Mouse (Mus musculus): ENCODE measurements around the gene Cend1.

Gene Cend1

DNA sequence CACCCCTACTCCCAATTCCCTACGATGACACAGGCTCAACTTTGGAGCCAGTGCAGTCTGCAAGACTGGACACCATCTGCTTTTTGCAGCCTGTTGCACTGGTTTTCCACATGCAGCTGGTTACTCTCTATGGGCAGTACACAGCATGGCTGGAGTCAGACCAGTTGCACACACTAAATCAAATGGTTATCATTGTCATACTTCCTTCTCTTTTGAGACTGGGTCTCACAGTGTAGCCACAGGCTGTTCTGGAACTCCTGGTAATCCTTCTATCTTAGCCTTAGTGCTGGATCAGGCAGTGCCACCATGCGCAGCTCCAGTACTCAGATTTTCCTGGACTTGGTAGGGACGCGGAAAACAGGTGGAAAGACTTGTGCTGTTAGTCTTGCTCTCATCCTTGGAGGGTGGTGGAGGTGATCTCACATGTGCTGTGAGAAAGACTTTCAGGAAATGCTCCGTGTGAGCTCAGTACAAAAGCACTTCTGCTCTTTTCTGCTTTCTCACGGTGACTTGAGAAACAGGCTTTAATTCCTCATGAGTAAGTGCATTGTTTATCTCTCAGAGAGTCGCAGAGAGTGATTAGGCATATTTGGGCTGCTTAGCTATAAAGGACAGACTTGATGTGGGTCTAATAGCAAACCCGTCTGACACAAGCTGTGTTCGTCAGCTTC lies 36.6 kb downstream of the Cend1 start:
- DNase-seq (ENCODE audit: low read depth, low spot score), result no peak

DNA sequence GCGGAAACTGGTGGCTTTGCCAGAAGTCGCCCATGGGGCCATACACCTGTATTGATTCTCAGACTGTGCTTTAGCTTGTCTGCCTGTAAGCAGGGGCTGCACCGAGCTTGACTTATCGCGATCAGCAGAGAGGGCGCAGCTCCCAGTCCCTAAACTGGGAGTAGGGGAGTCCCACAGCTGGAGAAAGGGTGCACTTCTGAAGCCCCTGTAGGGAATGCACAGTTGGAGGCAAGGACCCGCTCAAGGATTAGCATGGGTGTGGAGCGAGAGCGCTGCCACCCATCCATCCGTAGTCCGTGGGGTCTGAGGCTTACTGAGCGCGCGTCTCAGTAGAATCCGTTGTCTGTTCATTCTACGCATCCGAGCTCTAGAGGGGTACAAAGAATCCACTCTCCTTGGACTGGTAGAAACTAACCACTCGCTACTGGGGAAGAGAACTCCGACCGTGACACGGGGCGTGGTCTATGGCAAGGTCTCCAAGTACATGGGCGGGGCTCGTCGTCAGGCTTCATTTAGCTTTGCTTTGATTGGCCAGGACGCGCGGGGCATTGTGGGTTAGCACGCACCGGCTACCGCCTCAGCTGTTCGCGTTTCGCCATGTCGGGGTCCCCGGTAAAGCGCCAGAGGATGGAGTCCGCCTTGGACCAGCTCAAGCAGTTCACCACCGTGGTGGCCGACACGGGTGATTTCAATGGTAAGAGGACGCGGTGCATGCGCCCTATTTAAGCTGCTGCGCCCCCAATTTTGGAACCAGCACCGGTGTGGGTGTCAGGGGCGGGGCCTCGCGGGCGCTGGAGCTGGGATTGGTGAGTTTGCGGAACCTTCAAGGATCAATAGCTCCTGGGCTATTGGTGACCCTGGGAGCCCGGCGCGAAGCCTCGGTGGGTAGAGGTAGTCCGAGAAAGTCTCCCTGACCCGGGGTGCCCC lies 37.4 kb downstream of the Cend1 start, which contains the start of gene Taldo1:
TSS of gene Taldo1 (plus strand) at position 575 of the 927 bp plus-strand sequence.
- DNase-seq (ENCODE audit: low read depth, low spot score), result peak; percentile 84

DNA sequence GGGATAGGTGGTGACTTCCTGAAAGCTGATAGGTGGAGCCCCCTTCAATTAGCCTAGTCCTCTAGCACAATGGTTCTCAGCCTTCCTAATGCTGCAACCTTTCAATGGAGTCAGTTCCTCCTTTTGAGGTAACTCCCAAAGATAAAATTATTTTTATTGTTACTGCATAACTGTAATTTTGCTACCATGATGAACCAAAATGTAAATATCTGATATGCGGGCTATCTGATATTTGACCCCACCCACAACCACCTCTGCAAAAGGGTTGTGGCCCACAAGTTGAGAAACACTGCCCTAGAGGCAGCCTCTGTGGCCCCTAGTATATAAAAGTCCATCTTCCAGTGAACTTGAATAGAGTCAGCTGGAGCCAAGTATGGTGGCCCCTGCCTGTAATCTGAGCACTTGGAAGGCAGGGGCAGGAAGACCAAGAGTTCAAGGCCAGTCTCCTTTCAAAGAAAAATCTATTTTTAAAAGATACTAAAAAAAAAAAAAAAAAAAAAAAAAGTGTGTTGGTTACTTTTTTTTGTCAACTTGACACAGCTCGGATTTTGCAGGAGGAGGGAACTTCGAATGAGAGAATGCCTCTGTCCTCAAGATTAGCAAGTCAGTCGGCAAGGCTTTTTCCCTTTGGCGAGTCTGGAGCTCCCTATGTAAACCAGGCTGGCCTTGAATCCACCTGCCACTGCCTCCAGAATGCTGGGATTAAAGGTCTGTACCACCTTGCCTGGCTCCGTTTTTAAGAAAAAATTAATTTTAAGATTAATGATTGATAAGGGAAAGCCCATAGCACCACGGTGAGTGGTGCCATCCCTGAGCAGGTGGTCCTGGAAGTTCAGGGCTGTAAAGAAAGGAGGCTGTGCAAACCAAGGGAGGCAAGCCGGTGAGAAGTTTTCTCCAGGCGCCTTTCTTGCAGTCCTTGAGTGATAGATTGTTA lies 38.7 kb downstream of the Cend1 start:
- no peak for DNase-seq (ENCODE audit: low read depth, low spot score)

DNA sequence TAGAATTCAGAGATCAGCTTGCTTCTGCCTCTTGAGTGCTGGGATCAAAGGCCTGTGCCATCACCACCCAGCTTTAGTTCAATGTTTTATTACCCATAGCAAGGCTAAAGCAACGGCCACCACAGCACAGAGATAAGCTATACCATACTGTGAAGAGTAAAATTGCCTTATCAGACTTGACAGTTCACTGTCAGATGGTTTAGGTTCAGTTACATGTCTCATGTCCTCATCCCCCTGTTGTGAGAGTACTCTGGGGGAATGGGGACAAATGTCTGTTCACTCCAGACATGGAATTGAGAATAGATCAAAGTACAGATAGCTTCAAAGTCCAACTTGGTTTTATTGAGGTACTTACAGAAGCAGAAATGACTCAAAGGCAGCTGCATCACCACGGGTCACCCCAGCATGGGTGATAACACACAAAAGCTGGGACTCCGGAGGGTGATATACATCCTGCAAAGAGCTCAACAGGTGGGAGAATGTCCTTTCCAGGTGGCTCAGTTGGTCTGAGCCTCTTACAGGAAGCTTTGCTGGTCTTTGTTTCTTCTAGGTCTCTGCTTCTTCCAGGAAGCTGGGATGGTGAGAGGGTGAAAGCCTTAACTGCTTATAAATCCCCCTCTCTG lies 40.7 kb downstream of the Cend1 start:
- DNase-seq (ENCODE audit: low read depth, low spot score), result no peak

DNA sequence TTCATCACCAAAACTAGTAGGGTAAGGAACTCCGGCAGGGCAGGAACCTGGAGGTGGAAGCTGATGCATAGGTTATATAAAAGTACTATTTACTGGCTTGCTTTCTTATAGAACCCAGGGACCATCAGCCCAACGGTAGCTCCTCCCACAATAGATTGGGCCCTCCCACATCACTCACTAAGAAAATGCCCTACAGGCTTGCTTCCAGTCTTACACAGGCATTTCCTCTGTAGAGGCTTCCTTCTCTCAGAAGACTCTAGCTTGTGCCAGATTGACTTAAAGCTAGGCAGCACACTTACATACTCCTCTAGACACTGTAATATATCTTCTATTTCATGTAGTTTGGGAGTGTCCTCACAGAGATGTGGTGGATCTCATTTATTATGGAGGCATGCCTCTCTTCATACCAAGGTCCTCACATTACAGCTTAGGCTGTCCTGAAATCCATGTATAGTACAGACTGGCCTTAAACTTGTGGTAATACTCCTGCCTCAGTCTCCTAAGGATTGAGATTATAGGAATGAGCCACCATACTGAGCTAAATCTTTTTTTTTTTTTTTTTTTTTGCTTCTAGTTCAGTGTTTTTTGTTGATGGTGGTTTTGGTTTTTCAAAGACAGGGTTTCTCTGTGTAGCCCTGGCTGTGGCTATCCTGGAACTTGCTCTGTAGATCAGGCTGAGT lies 41.3 kb downstream of the Cend1 start:
- DNase-seq (ENCODE audit: low read depth, low spot score), result no peak

DNA sequence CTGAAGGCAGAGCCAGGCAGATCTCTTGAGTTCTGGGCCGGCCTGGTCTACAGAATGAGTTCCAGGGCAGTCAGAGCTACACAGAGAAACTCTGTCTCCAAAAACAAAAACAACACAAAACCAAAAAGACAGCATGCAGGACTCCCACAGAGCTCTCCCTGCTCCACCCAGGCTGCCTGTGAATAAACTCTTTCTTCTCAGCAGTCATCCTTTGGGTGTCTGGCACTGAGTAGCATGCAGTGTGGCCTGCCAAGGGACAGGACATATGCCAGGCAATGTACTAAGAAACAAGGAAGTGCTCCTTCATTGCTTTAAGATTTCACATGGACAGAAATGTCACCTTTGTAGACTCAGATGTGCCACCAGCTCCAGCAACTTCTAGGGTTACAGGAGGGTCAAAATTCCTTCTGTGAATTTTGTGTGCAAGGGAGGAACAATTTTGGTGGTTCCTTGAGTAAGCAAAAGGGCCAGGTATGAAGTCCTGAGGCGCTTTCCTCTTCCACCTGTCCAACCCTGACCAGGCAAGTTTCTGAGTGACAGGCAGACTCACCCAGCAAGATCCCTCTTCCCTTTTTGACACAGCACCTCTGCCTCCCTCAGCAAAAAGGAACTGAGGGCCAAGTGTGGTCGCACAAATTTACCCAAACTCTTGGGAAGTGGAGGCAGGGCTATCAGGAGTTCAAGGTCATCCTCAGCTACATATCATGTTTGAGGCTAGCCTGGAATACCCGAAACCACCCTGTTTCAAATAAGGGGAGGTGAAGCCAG lies 48.0 kb downstream of the Cend1 start:
- no peak for DNase-seq (ENCODE audit: low read depth, low spot score)

DNA sequence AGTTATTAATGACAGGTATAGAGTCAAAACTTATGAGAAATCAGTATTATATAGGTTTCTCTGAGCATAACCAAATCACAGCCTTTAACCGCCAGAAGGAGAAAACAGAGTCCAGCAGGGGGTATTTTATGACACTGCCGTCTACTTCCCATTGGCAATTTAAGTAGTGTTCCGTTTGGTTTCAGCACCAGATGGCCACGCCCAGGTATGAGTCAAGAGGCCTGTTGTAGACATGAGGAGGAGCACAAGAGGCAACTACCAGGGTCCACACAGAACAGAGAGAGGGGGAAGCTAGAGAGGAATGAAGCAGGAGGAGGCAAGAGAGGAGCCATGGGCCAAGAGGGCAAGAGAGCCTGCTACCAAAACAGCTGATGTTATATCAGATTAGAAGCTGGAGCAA lies 49.7 kb downstream of the Cend1 start:
- DNase-seq (ENCODE audit: low read depth, low spot score), result no peak
